Mouse (Mus musculus): Measurements from ENCODE around the gene Btbd9. TPM values are rescaled to one million over a fixed set of nuclear protein-coding genes. Genes with fewer than 3 reads are reported as not detected.

The Btbd9 gene
- total and polyA plus RNA-seq, 2 experiments = 12.7 to 12.8 TPM

DNA sequence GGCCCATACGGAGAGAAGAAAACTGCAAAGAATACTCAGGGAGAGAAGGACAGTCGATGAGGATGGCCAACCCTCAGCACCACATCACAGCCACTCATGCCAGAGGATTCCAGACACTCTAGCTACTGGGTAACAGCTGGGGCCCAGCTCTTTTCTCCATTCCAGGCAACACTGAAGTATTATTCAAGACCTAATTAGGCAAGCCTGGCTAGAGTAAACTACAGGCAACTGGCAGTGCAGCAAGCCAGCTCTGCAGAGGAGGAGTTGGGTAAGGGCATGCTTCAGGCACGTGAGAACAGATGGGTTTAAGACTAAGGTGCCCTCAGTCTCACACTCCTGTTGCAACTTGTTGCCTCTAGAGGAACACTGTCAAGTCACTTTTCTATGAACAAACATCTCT lies 118.0 kb downstream of the Btbd9 start:
- no peak overlapping the region for H3K27ac ChIP-seq (replicated peaks; ENCODE audit: insufficient read depth, low read depth, low read length)
- H3K36me3 ChIP-seq (ENCODE audit: control insufficient read depth, insufficient read depth, low read length) = no peaks in the 10 kb centered on the region
- H3K79me2 ChIP-seq (ENCODE audit: control insufficient read depth, insufficient read depth, low read length) = no peaks in the 10 kb centered on the region; the same call in 1 of the 2 replicates
- H3K4me3 ChIP-seq (ENCODE audit: insufficient read depth, low read depth, low read length) = no peak overlapping the region
- DNase-seq (ENCODE audit: extremely low read depth, low read depth, low spot score) = peak; percentile 69
- H3K27me3 ChIP-seq (ENCODE audit: control insufficient read depth, insufficient read depth, low read length) = no peaks in the 10 kb centered on the region
- no peak overlapping the region for H3K9ac ChIP-seq (ENCODE audit: low read depth, low read length)
- no peaks in the 10 kb centered on the region for H3K4me1 ChIP-seq (ENCODE audit: control insufficient read depth, insufficient read depth, low read length)
- TF ChIP-seq POLR2A (IDR thresholded peaks at IDR 0.05; ENCODE audit: extremely low read depth, insufficient read depth, low read length) (no peak), CTCF (IDR thresholded peaks at IDR 0.05; ENCODE audit: low read depth, low read length) (no peak)
- 68% methylated on average over 3 of the region's 3 CpGs for WGBS

DNA sequence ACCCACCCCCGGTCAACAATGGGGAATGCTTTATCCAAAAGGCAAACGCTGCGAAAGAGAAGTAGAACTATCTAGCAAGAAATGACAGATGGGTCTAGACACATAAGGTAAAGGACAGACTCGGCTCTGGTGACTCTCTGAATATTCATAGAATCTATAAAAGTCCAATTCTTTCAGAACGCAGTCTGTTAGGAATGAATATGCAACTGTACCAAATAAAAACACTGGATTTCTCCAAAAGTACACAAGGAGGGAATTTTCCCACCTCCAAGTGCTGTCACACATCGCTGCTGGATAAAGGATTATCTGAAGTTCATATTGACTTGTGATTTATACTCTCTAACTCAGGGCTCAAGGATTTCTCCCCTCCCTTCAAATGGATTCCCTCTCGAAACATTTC lies 118.8 kb downstream of the Btbd9 start:
- DNase-seq (ENCODE audit: extremely low read depth, low read depth, low spot score) = no peak
- TF ChIP-seq CTCF (IDR thresholded peaks at IDR 0.05; ENCODE audit: low read depth, low read length) = no peak
- no peak for TF ChIP-seq POLR2A (IDR thresholded peaks at IDR 0.05; ENCODE audit: extremely low read depth, insufficient read depth, low read length)
- no peak overlapping the region for H3K4me3 ChIP-seq (ENCODE audit: insufficient read depth, low read depth, low read length)
- H3K9ac ChIP-seq (ENCODE audit: low read depth, low read length) = no peak overlapping the region
- 89% methylated on average over 7 of the region's 7 CpGs for WGBS
- H3K36me3 ChIP-seq (ENCODE audit: control insufficient read depth, insufficient read depth, low read length) = no peaks in the 10 kb centered on the region
- H3K79me2 ChIP-seq (ENCODE audit: control insufficient read depth, insufficient read depth, low read length) = no peaks in the 10 kb centered on the region; the same call in 1 of the 2 replicates
- H3K27ac ChIP-seq (replicated peaks; ENCODE audit: insufficient read depth, low read depth, low read length) = no peak overlapping the region
- H3K27me3 ChIP-seq (ENCODE audit: control insufficient read depth, insufficient read depth, low read length) = no peaks in the 10 kb centered on the region
- no peaks in the 10 kb centered on the region for H3K4me1 ChIP-seq (ENCODE audit: control insufficient read depth, insufficient read depth, low read length)

DNA sequence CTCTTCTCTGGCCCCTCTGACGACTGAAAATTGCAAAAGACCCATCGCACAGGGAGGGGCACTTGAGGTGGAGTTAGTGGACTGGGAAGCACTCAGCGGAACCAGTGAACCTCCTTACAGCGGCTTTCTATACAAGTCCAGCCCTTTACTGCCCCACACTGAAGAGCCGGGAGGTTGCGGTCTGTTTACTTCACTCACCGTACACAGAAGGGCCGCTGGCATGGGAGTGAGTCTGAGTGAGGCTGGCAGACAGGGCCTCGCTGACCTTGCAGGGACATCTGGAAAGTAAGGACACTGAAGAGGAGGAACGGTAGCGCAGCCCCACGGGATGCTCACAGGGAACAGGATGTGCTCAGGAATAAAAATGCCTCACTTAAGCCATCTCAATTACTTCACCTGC lies 120.0 kb downstream of the Btbd9 start:
- H3K27ac ChIP-seq (replicated peaks; ENCODE audit: insufficient read depth, low read depth, low read length) = no peak overlapping the region
- TF ChIP-seq CTCF (IDR thresholded peaks at IDR 0.05; ENCODE audit: low read depth, low read length) (no peak), POLR2A (IDR thresholded peaks at IDR 0.05; ENCODE audit: extremely low read depth, insufficient read depth, low read length) (no peak)
- H3K4me1 ChIP-seq (ENCODE audit: control insufficient read depth, insufficient read depth, low read length) = no peaks in the 10 kb centered on the region
- 82% methylated on average over 12 of the region's 12 CpGs for WGBS
- DNase-seq (ENCODE audit: extremely low read depth, low read depth, low spot score) = no peak
- no peaks in the 10 kb centered on the region for H3K36me3 ChIP-seq (ENCODE audit: control insufficient read depth, insufficient read depth, low read length)
- H3K9ac ChIP-seq (ENCODE audit: low read depth, low read length) = no peak overlapping the region
- no peak overlapping the region for H3K4me3 ChIP-seq (ENCODE audit: insufficient read depth, low read depth, low read length)
- no peaks in the 10 kb centered on the region for H3K27me3 ChIP-seq (ENCODE audit: control insufficient read depth, insufficient read depth, low read length)
- no peaks in the 10 kb centered on the region; the same call in 1 of the 2 replicates for H3K79me2 ChIP-seq (ENCODE audit: control insufficient read depth, insufficient read depth, low read length)

DNA sequence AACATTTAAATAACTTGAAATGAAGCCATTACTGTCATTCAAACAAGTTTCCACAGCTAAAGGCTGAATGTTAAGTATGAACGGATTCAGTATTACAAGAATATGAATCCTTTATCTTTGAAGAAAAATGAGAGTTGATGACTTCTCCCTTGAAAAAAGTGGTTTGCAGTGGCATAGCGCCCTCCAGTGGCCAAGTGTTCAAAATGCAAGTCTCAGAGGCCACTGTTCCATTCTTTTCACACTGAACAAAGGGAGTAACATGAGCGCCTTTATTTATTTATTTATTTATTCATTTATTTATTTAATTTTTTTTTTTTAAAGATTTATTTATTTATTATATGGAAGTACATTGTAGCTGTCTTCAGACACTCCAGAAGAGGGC lies 121.4 kb downstream of the Btbd9 start:
- peak; percentile 26 for DNase-seq (ENCODE audit: extremely low read depth, low read depth, low spot score)
- H3K4me3 ChIP-seq (ENCODE audit: insufficient read depth, low read depth, low read length) = no peak overlapping the region
- TF ChIP-seq POLR2A (IDR thresholded peaks at IDR 0.05; ENCODE audit: extremely low read depth, insufficient read depth, low read length) (no peak), CTCF (IDR thresholded peaks at IDR 0.05; ENCODE audit: low read depth, low read length) (peak; percentile 72)
- H3K27me3 ChIP-seq (ENCODE audit: control insufficient read depth, insufficient read depth, low read length) = no peaks in the 10 kb centered on the region
- H3K36me3 ChIP-seq (ENCODE audit: control insufficient read depth, insufficient read depth, low read length) = no peaks in the 10 kb centered on the region
- H3K79me2 ChIP-seq (ENCODE audit: control insufficient read depth, insufficient read depth, low read length) = no peaks in the 10 kb centered on the region
- no peak overlapping the region for H3K9ac ChIP-seq (ENCODE audit: low read depth, low read length)
- 36% methylated on average over 3 of the region's 3 CpGs for WGBS
- H3K4me1 ChIP-seq (ENCODE audit: control insufficient read depth, insufficient read depth, low read length) = no peaks in the 10 kb centered on the region
- no peak overlapping the region for H3K27ac ChIP-seq (replicated peaks; ENCODE audit: insufficient read depth, low read depth, low read length)

GRCm38 (mm10) chr17:30454155-30454861 lies 122.0 kb downstream of the Btbd9 start:
- no peaks in the 10 kb centered on the region for H3K79me2 ChIP-seq (ENCODE audit: control insufficient read depth, insufficient read depth, low read length)
- no peaks in the 10 kb centered on the region for H3K36me3 ChIP-seq (ENCODE audit: control insufficient read depth, insufficient read depth, low read length)
- H3K27me3 ChIP-seq (ENCODE audit: control insufficient read depth, insufficient read depth, low read length) = no peaks in the 10 kb centered on the region
- H3K27ac ChIP-seq (replicated peaks; ENCODE audit: insufficient read depth, low read depth, low read length) = no peak overlapping the region
- TF ChIP-seq CTCF (IDR thresholded peaks at IDR 0.05; ENCODE audit: low read depth, low read length) (no peak), POLR2A (IDR thresholded peaks at IDR 0.05; ENCODE audit: extremely low read depth, insufficient read depth, low read length) (no peak)
- WGBS = 87% methylated on average over 6 of the region's 6 CpGs
- no peak overlapping the region for H3K4me3 ChIP-seq (ENCODE audit: insufficient read depth, low read depth, low read length)
- no peaks in the 10 kb centered on the region for H3K4me1 ChIP-seq (ENCODE audit: control insufficient read depth, insufficient read depth, low read length)
- no peak overlapping the region for H3K9ac ChIP-seq (ENCODE audit: low read depth, low read length)
- DNase-seq (ENCODE audit: extremely low read depth, low read depth, low spot score) = no peak

- no peaks in the 10 kb centered on the region for H3K27me3 ChIP-seq (ENCODE audit: control insufficient read depth, insufficient read depth, low read length)
- TF ChIP-seq CTCF (IDR thresholded peaks at IDR 0.05; ENCODE audit: low read depth, low read length) (no peak), POLR2A (IDR thresholded peaks at IDR 0.05; ENCODE audit: extremely low read depth, insufficient read depth, low read length) (no peak)
- no peak overlapping the region for H3K27ac ChIP-seq (replicated peaks; ENCODE audit: insufficient read depth, low read depth, low read length)
- no peaks in the 10 kb centered on the region for H3K4me1 ChIP-seq (ENCODE audit: control insufficient read depth, insufficient read depth, low read length)
- no peaks in the 10 kb centered on the region for H3K79me2 ChIP-seq (ENCODE audit: control insufficient read depth, insufficient read depth, low read length)
- H3K9ac ChIP-seq (ENCODE audit: low read depth, low read length) = no peak overlapping the region
- H3K36me3 ChIP-seq (ENCODE audit: control insufficient read depth, insufficient read depth, low read length) = no peaks in the 10 kb centered on the region
- no peak for DNase-seq (ENCODE audit: extremely low read depth, low read depth, low spot score)
- 92% methylated on average over 4 of the region's 4 CpGs for WGBS
- no peak overlapping the region for H3K4me3 ChIP-seq (ENCODE audit: insufficient read depth, low read depth, low read length)
Observed at GRCm38 (mm10) chr17:30453272-30453671, 123.0 kb downstream of the Btbd9 start.
